In genomic region chr1:14485746-14486145, GRCm38 (mm10) we compare ENCODE assay signal across 21 mouse cellular contexts.
DNase-seq lines count a peak whose midpoint lies in the region; ATAC-seq and TF ChIP-seq lines count a peak whose summit lies in the region.
"Had no signal": no experiment of that assay in that cellular context is flagged by ENCODE, and none has a peak within 500 bp of the region (broad histone marks: within the 10 kb centered on the region; RNA-seq: fewer than 3 reads in every experiment).

No protein-coding gene starts in this region.

- no peak overlapping the region for H3K4me3 ChIP-seq in intestine, embryonic 14.5 days (ENCODE audit: low read depth, low read length)
- H3K4me3 ChIP-seq in intestine, embryonic 15.5 days (replicated peaks): no peak overlapping the region
- no peak overlapping the region for H3K4me3 ChIP-seq in embryonic facial prominence, embryonic 10.5 days
- H3K4me3 ChIP-seq in heart, adult 2 months: no peak overlapping the region
- H3K4me3 ChIP-seq in hindbrain, embryonic 14.5 days (replicated peaks; ENCODE audit: low read length): no peak overlapping the region
- H3K4me3 ChIP-seq: embryonic facial prominence, embryonic 13.5 days; embryonic facial prominence, embryonic 15.5 days; erythroblast, embryonic 14.5 days; forebrain, embryonic 13.5 days; forebrain, embryonic 15.5 days had no signal

- 53% methylated on average over 2 of the region's 2 CpGs for WGBS in intestine, embryonic 14.5 days
- 52% methylated on average over 2 of the region's 2 CpGs for WGBS in intestine, embryonic 15.5 days
- 21% methylated on average over 2 of the region's 2 CpGs for WGBS in embryonic facial prominence, embryonic 10.5 days
- 55% methylated on average over 2 of the region's 2 CpGs for WGBS in heart, adult 2 months
- WGBS in hindbrain, embryonic 14.5 days: 51% methylated on average over 2 of the region's 2 CpGs

- H3K4me2 ChIP-seq in intestine, embryonic 14.5 days (ENCODE audit: low read length): no peak overlapping the region
- H3K4me2 ChIP-seq in intestine, embryonic 15.5 days (replicated peaks): no peak overlapping the region
- H3K4me2 ChIP-seq in hindbrain, embryonic 14.5 days (replicated peaks): no peak overlapping the region
- H3K4me2 ChIP-seq: embryonic facial prominence, embryonic 13.5 days; embryonic facial prominence, embryonic 15.5 days; forebrain, embryonic 13.5 days; forebrain, embryonic 15.5 days had no signal

- no peak overlapping the region for H3K27ac ChIP-seq in intestine, embryonic 14.5 days (ENCODE audit: low read depth)
- no peak overlapping the region for H3K27ac ChIP-seq in intestine, embryonic 15.5 days
- peak overlapping the region; percentile 66 for H3K27ac ChIP-seq in embryonic facial prominence, embryonic 10.5 days (replicated peaks)
- no peak overlapping the region for H3K27ac ChIP-seq in heart, adult 2 months
- H3K27ac ChIP-seq in hindbrain, embryonic 14.5 days: no peak overlapping the region
- H3K27ac ChIP-seq: embryonic facial prominence, embryonic 13.5 days; embryonic facial prominence, embryonic 15.5 days; forebrain, embryonic 13.5 days; forebrain, embryonic 15.5 days had no signal

- no peaks in the 10 kb centered on the region for H3K9me3 ChIP-seq in intestine, embryonic 14.5 days (ENCODE audit: control insufficient read depth, low read length)
- H3K9me3 ChIP-seq in intestine, embryonic 15.5 days: no peaks in the 10 kb centered on the region
- H3K9me3 ChIP-seq in embryonic facial prominence, embryonic 10.5 days: no peaks in the 10 kb centered on the region
- H3K9me3 ChIP-seq in hindbrain, embryonic 14.5 days (ENCODE audit: control insufficient read depth, low read length): no peaks in the 10 kb centered on the region
- H3K9me3 ChIP-seq: embryonic facial prominence, embryonic 13.5 days; embryonic facial prominence, embryonic 15.5 days; forebrain, embryonic 13.5 days; forebrain, embryonic 15.5 days had no signal

- ATAC-seq in intestine, embryonic 14.5 days (replicated peaks; ENCODE audit: low FRiP score, low TSS enrichment, low read depth): no peak
- ATAC-seq in intestine, embryonic 15.5 days: no peak
- no peak for ATAC-seq in hindbrain, embryonic 14.5 days (ENCODE audit: low FRiP score)
- ATAC-seq: forebrain, embryonic 13.5 days; forebrain, embryonic 15.5 days had no signal

- no peaks in the 10 kb centered on the region for H3K36me3 ChIP-seq in intestine, embryonic 14.5 days (ENCODE audit: control insufficient read depth, insufficient read depth, low read length)
- no peaks in the 10 kb centered on the region for H3K36me3 ChIP-seq in intestine, embryonic 15.5 days
- no peaks in the 10 kb centered on the region for H3K36me3 ChIP-seq in embryonic facial prominence, embryonic 10.5 days (replicated peaks)
- H3K36me3 ChIP-seq in heart, adult 2 months (ENCODE audit: control insufficient read depth, insufficient read depth, low read length): no peaks in the 10 kb centered on the region
- H3K36me3 ChIP-seq in hindbrain, embryonic 14.5 days (replicated peaks; ENCODE audit: control insufficient read depth, insufficient read depth): no peaks in the 10 kb centered on the region
- H3K36me3 ChIP-seq: embryonic facial prominence, embryonic 13.5 days; embryonic facial prominence, embryonic 15.5 days; forebrain, embryonic 15.5 days had no signal

- DNase-seq in intestine, embryonic 14.5 days (ENCODE audit: low spot score): peak; percentile 31
- peak; percentile 68 for DNase-seq in MN1 (ENCODE audit: low spot score)
- no peak for DNase-seq in embryonic facial prominence, embryonic 10.5 days (ENCODE audit: low spot score)
- no peak for DNase-seq in adrenal gland, adult 18-20 months (ENCODE audit: low spot score in 2 of 2)
- no peak for DNase-seq in heart, adult 2 months
- DNase-seq in hindbrain, embryonic 14.5 days (ENCODE audit: low spot score): no peak
- DNase-seq: adrenal gland, adult 8-10 months; adrenal gland, postnatal 14 days; adrenal gland, postnatal 36 days; cerebellum, adult 11-12 months; cerebellum, adult 8-10 months; cerebellum, adult 9-11 months; cerebellum, postnatal 14 days; cerebellum, postnatal 36 days; embryo, embryonic 11 days had no signal

- no peaks in the 10 kb centered on the region for H3K27me3 ChIP-seq in intestine, embryonic 14.5 days (replicated peaks; ENCODE audit: control insufficient read depth, insufficient read depth, low read length)
- H3K27me3 ChIP-seq in intestine, embryonic 15.5 days (replicated peaks): no peaks in the 10 kb centered on the region
- no peaks in the 10 kb centered on the region for H3K27me3 ChIP-seq in embryonic facial prominence, embryonic 10.5 days (replicated peaks; ENCODE audit: low read depth, poor library complexity, severe bottlenecking)
- no peaks in the 10 kb centered on the region for H3K27me3 ChIP-seq in heart, adult 2 months (ENCODE audit: control insufficient read depth, insufficient read depth, low read length)
- H3K27me3 ChIP-seq in hindbrain, embryonic 14.5 days (ENCODE audit: control insufficient read depth, insufficient read depth, low read length): no peaks in the 10 kb centered on the region
- H3K27me3 ChIP-seq: embryonic facial prominence, embryonic 13.5 days; embryonic facial prominence, embryonic 15.5 days; forebrain, embryonic 13.5 days; forebrain, embryonic 15.5 days had no signal

- H3K79me2 ChIP-seq in heart, adult 2 months (replicated peaks; ENCODE audit: control insufficient read depth, insufficient read depth, low read length): no peaks in the 10 kb centered on the region

- intact Hi-C loops in heart, adult 2 months (cut with DNase I): no loop called here

- no peak for TF ChIP-seq POLR2A in heart, adult 2 months (IDR thresholded peaks at IDR 0.05; ENCODE audit: insufficient read depth, low read depth, low read length)

- H3K9ac ChIP-seq in intestine, embryonic 14.5 days (ENCODE audit: low read length): no peak overlapping the region
- no peak overlapping the region for H3K9ac ChIP-seq in intestine, embryonic 15.5 days
- no peak overlapping the region for H3K9ac ChIP-seq in heart, adult 2 months (ENCODE audit: low read depth, low read length)
- no peak overlapping the region for H3K9ac ChIP-seq in hindbrain, embryonic 14.5 days
- H3K9ac ChIP-seq: embryonic facial prominence, embryonic 13.5 days; embryonic facial prominence, embryonic 15.5 days; forebrain, embryonic 13.5 days; forebrain, embryonic 15.5 days had no signal

- no peaks in the 10 kb centered on the region for H3K4me1 ChIP-seq in intestine, embryonic 14.5 days (replicated peaks; ENCODE audit: control insufficient read depth, insufficient read depth, low read length)
- no peaks in the 10 kb centered on the region for H3K4me1 ChIP-seq in intestine, embryonic 15.5 days (replicated peaks)
- H3K4me1 ChIP-seq in embryonic facial prominence, embryonic 10.5 days: peaks cover 36% of the 10 kb centered on the region
- no peaks in the 10 kb centered on the region for H3K4me1 ChIP-seq in heart, adult 2 months (ENCODE audit: control insufficient read depth, insufficient read depth, low read length)
- no peaks in the 10 kb centered on the region for H3K4me1 ChIP-seq in hindbrain, embryonic 14.5 days (replicated peaks; ENCODE audit: control insufficient read depth, insufficient read depth, low read length)
- H3K4me1 ChIP-seq: embryonic facial prominence, embryonic 15.5 days; forebrain, embryonic 15.5 days had no signal

- no peak for TF ChIP-seq EP300 in heart, adult 2 months (IDR thresholded peaks at IDR 0.05; ENCODE audit: insufficient read depth, low read depth, low read length)

- TF ChIP-seq CTCF in heart, adult 2 months (IDR thresholded peaks at IDR 0.05): no peak

Comparison
In these comparisons a context has a peak if more than half of its experiments do, and no peak if none do; other contexts are left out.
1. DNase-seq: peak in intestine, embryonic 14.5 days (single experiment) and MN1 (single experiment); none in embryonic facial prominence, embryonic 10.5 days (single experiment), adrenal gland, adult 18-20 months (0 of 2), heart, adult 2 months (0 of 2) and hindbrain, embryonic 14.5 days (single experiment).